9 mouse cellular contexts compared by ENCODE assay signal in the genomic region with DNA sequence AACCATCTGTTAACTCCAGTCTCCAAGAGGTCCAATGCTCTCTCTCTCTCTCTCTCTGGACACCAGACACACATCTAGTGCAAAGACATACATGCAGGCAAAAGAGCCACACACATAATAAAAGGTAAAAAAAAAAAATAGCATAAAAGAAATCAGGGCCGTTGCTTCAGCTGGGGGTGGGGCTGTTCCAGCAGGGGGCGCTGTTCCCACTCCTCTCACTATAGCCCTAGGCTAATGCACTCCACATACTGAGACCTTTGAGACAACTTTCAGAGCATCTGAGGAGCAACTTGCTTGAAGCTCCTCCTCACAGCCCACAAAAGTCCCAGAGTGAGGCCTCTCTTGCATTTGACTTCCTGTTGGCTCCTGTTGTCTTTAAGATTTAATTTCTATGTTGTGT. TPM values are rescaled to one million over a fixed set of nuclear protein-coding genes. Genes with fewer than 3 reads are reported as not detected.
A peak's percentile ranks its signal among the peaks of the same experiment; 100 is the strongest.
DNase-seq lines count a peak whose midpoint lies in the region; ATAC-seq lines count a peak whose summit lies in the region.
"Had no signal": no experiment of that assay in that cellular context is flagged by ENCODE, and none has a peak within 500 bp of the region (broad histone marks: within the 10 kb centered on the region; RNA-seq: fewer than 3 reads in every experiment).

No protein-coding gene starts in this region.

- no peaks in the 10 kb centered on the region for H3K27me3 ChIP-seq in forebrain, embryonic 11.5 days (ENCODE audit: control insufficient read depth, insufficient read depth, low read length)
- H3K27me3 ChIP-seq in forebrain, embryonic 14.5 days (replicated peaks; ENCODE audit: control insufficient read depth, insufficient read depth, low read length): no peaks in the 10 kb centered on the region
- peaks cover 2% of the 10 kb centered on the region; the same call in 1 of the 2 replicates for H3K27me3 ChIP-seq in neural tube, embryonic 15.5 days (replicated peaks)
- peaks cover 16% of the 10 kb centered on the region for H3K27me3 ChIP-seq in midbrain, embryonic 13.5 days

- H3K4me1 ChIP-seq in forebrain, embryonic 11.5 days (replicated peaks; ENCODE audit: control insufficient read depth, insufficient read depth, low read length): no peaks in the 10 kb centered on the region; the same call in 1 of the 2 replicates
- no peaks in the 10 kb centered on the region for H3K4me1 ChIP-seq in forebrain, embryonic 14.5 days (ENCODE audit: control insufficient read depth, insufficient read depth, low read length)
- peaks cover 9% of the 10 kb centered on the region for H3K4me1 ChIP-seq in neural tube, embryonic 15.5 days
- H3K4me1 ChIP-seq in midbrain, embryonic 13.5 days (replicated peaks): peaks cover 11% of the 10 kb centered on the region; the same call in 1 of the 2 replicates

- no peaks in the 10 kb centered on the region for H3K36me3 ChIP-seq in forebrain, embryonic 11.5 days (ENCODE audit: control insufficient read depth, insufficient read depth, low read length)
- no peaks in the 10 kb centered on the region for H3K36me3 ChIP-seq in forebrain, embryonic 14.5 days (ENCODE audit: control insufficient read depth, insufficient read depth, low read length)
- no peaks in the 10 kb centered on the region for H3K36me3 ChIP-seq in neural tube, embryonic 15.5 days
- H3K36me3 ChIP-seq in midbrain, embryonic 13.5 days: no peaks in the 10 kb centered on the region
- H3K36me3 ChIP-seq: liver, embryonic 15.5 days had no signal

- no peak overlapping the region for H3K4me3 ChIP-seq in forebrain, embryonic 11.5 days (ENCODE audit: low read depth, low read length)
- H3K4me3 ChIP-seq in forebrain, embryonic 14.5 days (ENCODE audit: low read depth, low read length): no peak overlapping the region
- H3K4me3 ChIP-seq in neural tube, embryonic 15.5 days (replicated peaks): no peak overlapping the region
- no peak overlapping the region for H3K4me3 ChIP-seq in midbrain, embryonic 13.5 days (replicated peaks)
- H3K4me3 ChIP-seq: liver, embryonic 15.5 days had no signal

- no peak overlapping the region for H3K4me2 ChIP-seq in forebrain, embryonic 11.5 days (ENCODE audit: low read depth, low read length, severe bottlenecking)
- no peak overlapping the region for H3K4me2 ChIP-seq in forebrain, embryonic 14.5 days (ENCODE audit: low read length)
- no peak overlapping the region for H3K4me2 ChIP-seq in neural tube, embryonic 15.5 days
- no peak overlapping the region for H3K4me2 ChIP-seq in midbrain, embryonic 13.5 days (replicated peaks)
- H3K4me2 ChIP-seq: liver, embryonic 15.5 days had no signal

- no peak overlapping the region for H3K9ac ChIP-seq in forebrain, embryonic 11.5 days (ENCODE audit: low read length)
- no peak overlapping the region for H3K9ac ChIP-seq in forebrain, embryonic 14.5 days (ENCODE audit: low read length)
- H3K9ac ChIP-seq in neural tube, embryonic 15.5 days (replicated peaks): no peak overlapping the region
- H3K9ac ChIP-seq in midbrain, embryonic 13.5 days (replicated peaks): no peak overlapping the region
- H3K9ac ChIP-seq: liver, embryonic 15.5 days had no signal

- ATAC-seq in forebrain, embryonic 11.5 days (replicated peaks; ENCODE audit: low FRiP score): no peak
- ATAC-seq in forebrain, embryonic 14.5 days: no peak
- no peak for ATAC-seq in neural tube, embryonic 15.5 days (ENCODE audit: low FRiP score)
- no peak for ATAC-seq in midbrain, embryonic 13.5 days

- no peak overlapping the region for H3K27ac ChIP-seq in forebrain, embryonic 11.5 days (ENCODE audit: low read depth, low read length)
- no peak overlapping the region for H3K27ac ChIP-seq in forebrain, embryonic 14.5 days (ENCODE audit: low read depth, low read length)
- H3K27ac ChIP-seq in neural tube, embryonic 15.5 days (replicated peaks): no peak overlapping the region
- H3K27ac ChIP-seq in midbrain, embryonic 13.5 days: no peak overlapping the region
- H3K27ac ChIP-seq: liver, embryonic 15.5 days had no signal

- peak; percentile 67 for DNase-seq in forebrain, embryonic 11.5 days (ENCODE audit: low spot score)
- DNase-seq in forebrain, embryonic 14.5 days (ENCODE audit: low spot score): no peak
- DNase-seq in neural tube, embryonic 10.5 days (ENCODE audit: extremely low spot score, low spot score): peak; percentile 45
- peak; percentile 81 for DNase-seq in adrenal gland, postnatal 14 days
- DNase-seq in kidney, postnatal 4 days: peak; percentile 70 to 72
- DNase-seq in thymus, postnatal 14 days: peak; percentile 71

- WGBS in forebrain, embryonic 11.5 days: 23% methylated on average over 2 of the region's 2 CpGs
- 20% methylated on average over 2 of the region's 2 CpGs for WGBS in forebrain, embryonic 14.5 days
- 23% methylated on average over 2 of the region's 2 CpGs for WGBS in neural tube, embryonic 15.5 days
- WGBS in midbrain, embryonic 13.5 days: 38% methylated on average over 2 of the region's 2 CpGs

- H3K9me3 ChIP-seq in forebrain, embryonic 11.5 days (ENCODE audit: control insufficient read depth, low read length): no peaks in the 10 kb centered on the region
- H3K9me3 ChIP-seq in forebrain, embryonic 14.5 days (replicated peaks; ENCODE audit: control insufficient read depth, low read length): no peaks in the 10 kb centered on the region
- H3K9me3 ChIP-seq in neural tube, embryonic 15.5 days (replicated peaks): no peaks in the 10 kb centered on the region
- no peaks in the 10 kb centered on the region for H3K9me3 ChIP-seq in midbrain, embryonic 13.5 days
- H3K9me3 ChIP-seq: liver, embryonic 15.5 days had no signal

RNA-seq across cellular contexts. Expression of gene Myl2, which starts 3.5 kb away (rescaled TPM):
- not detected in 2 replicates for polyA plus RNA-seq in forebrain, embryonic 11.5 days (2014; fragmentation: Nextera tagmentation; extraction: Ambion mirVana)
- polyA plus RNA-seq in forebrain, embryonic 14.5 days (2014; fragmentation: Nextera tagmentation; extraction: Ambion mirVana): 1.0 and 1.1 TPM in 2 replicates
- polyA plus RNA-seq in neural tube, embryonic 15.5 days (2015; fragmentation: Nextera tagmentation; extraction: Ambion mirVana): 1.8 and 4.7 TPM in 2 replicates
- not detected in 2 replicates for total RNA-seq in adrenal gland, postnatal 14 days (2021)
- 0.93 and 1.6 TPM in 2 replicates for polyA plus RNA-seq in midbrain, embryonic 13.5 days (2015; fragmentation: Nextera tagmentation; extraction: Ambion mirVana)

RNA-seq across cellular contexts. Expression of gene Ccdc63, which starts 36.4 kb away (rescaled TPM):
- not detected in 2 replicates for polyA plus RNA-seq in forebrain, embryonic 11.5 days (2014; fragmentation: Nextera tagmentation; extraction: Ambion mirVana)
- not detected in 2 replicates for polyA plus RNA-seq in forebrain, embryonic 14.5 days (2014; fragmentation: Nextera tagmentation; extraction: Ambion mirVana)
- polyA plus RNA-seq in neural tube, embryonic 15.5 days (2015; fragmentation: Nextera tagmentation; extraction: Ambion mirVana): 0.44 TPM in 1 of 2 replicates, not detected in the other
- not detected in 2 replicates for total RNA-seq in adrenal gland, postnatal 14 days (2021)
- polyA plus RNA-seq in midbrain, embryonic 13.5 days (2015; fragmentation: Nextera tagmentation; extraction: Ambion mirVana): not detected in 2 replicates

RNA-seq across cellular contexts. Expression of gene Ppp1cc, which starts 53.9 kb away (rescaled TPM):
- 364 and 378 TPM in 2 replicates for polyA plus RNA-seq in forebrain, embryonic 11.5 days (2014; fragmentation: Nextera tagmentation; extraction: Ambion mirVana)
- polyA plus RNA-seq in forebrain, embryonic 14.5 days (2014; fragmentation: Nextera tagmentation; extraction: Ambion mirVana): 274 and 280 TPM in 2 replicates
- 184 and 200 TPM in 2 replicates for polyA plus RNA-seq in neural tube, embryonic 15.5 days (2015; fragmentation: Nextera tagmentation; extraction: Ambion mirVana)
- total RNA-seq in adrenal gland, postnatal 14 days (2021): 155 and 191 TPM in 2 replicates
- 235 and 262 TPM in 2 replicates for polyA plus RNA-seq in midbrain, embryonic 13.5 days (2015; fragmentation: Nextera tagmentation; extraction: Ambion mirVana)

RNA-seq across cellular contexts. Expression of gene Cux2, which starts 54.3 kb away (rescaled TPM):
- polyA plus RNA-seq in forebrain, embryonic 11.5 days (2014; fragmentation: Nextera tagmentation; extraction: Ambion mirVana): 11.3 and 13.2 TPM in 2 replicates
- 16.7 and 30.0 TPM in 2 replicates for polyA plus RNA-seq in forebrain, embryonic 14.5 days (2014; fragmentation: Nextera tagmentation; extraction: Ambion mirVana)
- polyA plus RNA-seq in neural tube, embryonic 15.5 days (2015; fragmentation: Nextera tagmentation; extraction: Ambion mirVana): 18.0 and 19.9 TPM in 2 replicates
- 16.6 and 17.7 TPM in 2 replicates for total RNA-seq in adrenal gland, postnatal 14 days (2021)
- polyA plus RNA-seq in midbrain, embryonic 13.5 days (2015; fragmentation: Nextera tagmentation; extraction: Ambion mirVana): 22.7 and 23.8 TPM in 2 replicates
